Mouse (Mus musculus) hindbrain, postnatal 0 days (tissue): ENCODE results near the gene Ripor1. TPM values are rescaled to one million over a fixed set of nuclear protein-coding genes. Genes with fewer than 3 reads are reported as not detected.
"Not testable (repeated sequence)": the region's sequence is repeated elsewhere in the genome, so short reads cannot be mapped to it uniquely, and the experiment has no call there.

Experiments
- ATAC-seq: fragments of 200-750 bp; cut with Nextera tagmentation; 2 replicates; pipeline ENCODE4 v1.8.0; 2017; ENCODE audit warnings: mild to moderate bottlenecking, moderate TSS enrichment, moderate library complexity
- DNase-seq: peaks from one replicate; pipeline ENCODE4 v3.0.0-alpha.2; 2015; ENCODE audit warnings: low spot score
- H3K27ac ChIP-seq: fragments of 300-500 bp; sonication (generic); 2 replicates; pipeline ENCODE4 v1.5.1; 2014; ENCODE audit warnings: mild to moderate bottlenecking
- H3K27me3 ChIP-seq: fragments of 300-500 bp; sonication (generic); 2 replicates; pipeline ENCODE4 v1.6.1; 2014; ENCODE audit warnings: low read length, mixed read lengths; ENCODE audit not compliant: insufficient read depth
- H3K36me3 ChIP-seq: fragments of 300-500 bp; sonication (generic); 2 replicates; pipeline ENCODE4 v1.6.1; 2014; ENCODE audit warnings: low read length, mixed read lengths; ENCODE audit not compliant: insufficient read depth
- H3K4me1 ChIP-seq: fragments of 300-500 bp; sonication (generic); 2 replicates; pipeline ENCODE4 v1.6.1; 2014; ENCODE audit warnings: antibody characterized with exemption, low read length, mixed read lengths; ENCODE audit not compliant: insufficient read depth
- H3K4me2 ChIP-seq: fragments of 300-500 bp; sonication (generic); 2 replicates; pipeline ENCODE4 v1.6.1; 2014; ENCODE audit warnings: low read depth, mild to moderate bottlenecking, low read length, moderate library complexity, mixed read lengths
- H3K4me3 ChIP-seq: fragments of 300-500 bp; sonication (generic); 2 replicates; pipeline ENCODE4 v1.5.1; 2014; ENCODE audit warnings: low read length
- H3K9ac ChIP-seq: fragments of 300-500 bp; sonication (generic); replicated peaks from 2 replicates; pipeline ENCODE4 v1.6.1; 2014; ENCODE audit warnings: mild to moderate bottlenecking, low read length, moderate library complexity, mixed read lengths
- H3K9me3 ChIP-seq: fragments of 300-500 bp; sonication (generic); 2 replicates; pipeline ENCODE4 v1.6.1; 2016; ENCODE audit warnings: low read length, mixed read lengths
- CTCF ChIP-seq: IDR thresholded peaks from 2 replicates; pipeline ENCODE4 v1.5.1; 2016; ENCODE audit warnings: antibody characterized with exemption, control low read depth, low read depth
- WGBS: fragments of 180-500 bp; shearing (Covaris S2); extraction: QIAGEN DNeasy Blood & Tissue Kit; methylation state at CpG from one replicate; pipeline ENCODE4 v1.1.7; 2014; 5-methylcytosine and 5-hydroxymethylcytosine counted together
- polyA plus RNA-seq: library from polyadenylated mRNA; unstranded; fragments of >200 nt; fragmentation: Nextera tagmentation; extraction: Ambion mirVana; gene quantifications from 2 replicates; pipeline ENCODE4 v1.2.1, GENCODE M21; 2015
- total RNA-seq: library from RNA; depleted of rRNA; stranded (reverse); fragments of >200 nt; gene quantifications from 2 replicates; pipeline ENCODE4 v1.2.3, GENCODE M21; 2014

Ripor1 gene
- total and polyA plus RNA-seq, 2 experiments from 2014 or later: 14.4 to 28.7 TPM

DNA sequence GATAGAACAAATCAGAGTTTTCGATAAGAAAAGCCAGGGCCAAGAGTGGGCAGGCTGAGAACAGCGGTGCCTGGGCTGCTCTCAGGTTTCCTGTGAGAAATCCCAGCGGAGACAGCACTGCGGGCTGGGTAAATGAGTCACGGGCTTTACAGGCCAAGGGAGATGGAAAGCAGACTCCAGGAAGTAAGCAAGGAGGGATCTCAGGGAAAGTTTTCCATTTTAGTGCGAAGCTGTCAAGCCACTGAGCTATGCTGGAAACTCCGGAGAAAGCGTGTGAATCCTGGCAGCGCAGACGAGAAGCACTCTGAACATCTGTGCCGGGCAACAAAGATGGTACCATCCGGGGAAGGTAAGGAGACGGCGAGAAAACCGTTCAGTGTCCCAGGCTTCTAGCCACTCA, 11.2 kb upstream of the Ripor1 start:
- Histone ChIP-seq H3K36me3 (no peaks in the 10 kb centered on the region), H3K4me1 (no peaks in the 10 kb centered on the region), H3K9me3 (no peaks in the 10 kb centered on the region), H3K27me3 (no peaks in the 10 kb centered on the region), H3K9ac (no peak overlapping the region), H3K4me2 (0 out of 2 replicates have a peak overlapping the region, but pooled peaks have one; percentile 8), H3K27ac (no peak overlapping the region), H3K4me3 (no peak overlapping the region)
- ATAC-seq (no peak), DNase-seq (no peak)
- TF ChIP-seq CTCF: no peak
- WGBS: 17% methylated on average over 15 of the region's 15 CpGs

DNA sequence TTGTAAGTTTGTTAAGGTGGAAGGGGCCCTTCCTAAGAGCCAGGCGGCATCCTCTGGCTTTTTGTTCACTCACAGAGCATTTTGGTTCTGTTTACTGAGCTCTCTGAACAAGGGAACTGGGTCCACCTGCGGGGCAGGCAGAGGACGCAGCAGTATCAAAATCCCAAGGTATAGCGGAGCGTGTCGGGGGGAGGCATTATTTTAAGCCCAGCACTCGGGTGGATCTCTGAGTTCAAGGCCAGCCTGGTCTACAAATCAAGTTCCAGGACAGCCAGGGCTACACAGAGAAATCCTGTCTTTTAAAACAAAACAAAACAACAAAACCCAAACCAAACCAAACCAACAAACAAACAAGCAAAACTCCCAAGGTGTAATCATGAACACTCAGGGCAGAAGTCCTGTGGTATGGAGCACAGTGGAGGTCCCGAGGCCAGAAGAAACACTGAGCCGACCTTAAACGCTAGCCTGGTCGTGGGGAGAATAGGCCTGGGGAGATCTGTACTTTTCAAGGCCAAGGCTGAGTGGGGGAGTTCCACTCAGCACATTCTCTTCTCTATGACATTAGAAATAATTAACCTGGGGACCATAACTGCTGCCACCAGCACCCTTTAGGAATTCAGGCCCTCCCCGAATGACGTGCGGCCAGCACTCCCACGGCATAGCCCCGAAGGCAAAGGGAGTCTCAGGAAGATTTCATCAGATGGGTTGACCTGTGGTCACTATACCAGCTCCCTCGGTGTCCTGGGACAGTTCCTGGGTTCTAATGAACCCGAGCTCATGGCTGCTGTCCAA, 10.4 kb upstream of the Ripor1 start:
- ATAC-seq (no peak), DNase-seq (no peak)
- 84% methylated on average over 18 of the region's 18 CpGs for WGBS
- no peaks in the 10 kb centered on the region for H3K27me3 ChIP-seq
- H3K9me3 ChIP-seq: no peaks in the 10 kb centered on the region
- H3K4me3 ChIP-seq: no peak overlapping the region
- no peak for TF ChIP-seq CTCF
- no peaks in the 10 kb centered on the region for H3K36me3 ChIP-seq
- H3K4me2 ChIP-seq: 0 out of 2 replicates have a peak overlapping the region, but pooled peaks have one; percentile 8
- no peak overlapping the region for H3K9ac ChIP-seq
- no peak overlapping the region for H3K27ac ChIP-seq
- H3K4me1 ChIP-seq: no peaks in the 10 kb centered on the region

DNA sequence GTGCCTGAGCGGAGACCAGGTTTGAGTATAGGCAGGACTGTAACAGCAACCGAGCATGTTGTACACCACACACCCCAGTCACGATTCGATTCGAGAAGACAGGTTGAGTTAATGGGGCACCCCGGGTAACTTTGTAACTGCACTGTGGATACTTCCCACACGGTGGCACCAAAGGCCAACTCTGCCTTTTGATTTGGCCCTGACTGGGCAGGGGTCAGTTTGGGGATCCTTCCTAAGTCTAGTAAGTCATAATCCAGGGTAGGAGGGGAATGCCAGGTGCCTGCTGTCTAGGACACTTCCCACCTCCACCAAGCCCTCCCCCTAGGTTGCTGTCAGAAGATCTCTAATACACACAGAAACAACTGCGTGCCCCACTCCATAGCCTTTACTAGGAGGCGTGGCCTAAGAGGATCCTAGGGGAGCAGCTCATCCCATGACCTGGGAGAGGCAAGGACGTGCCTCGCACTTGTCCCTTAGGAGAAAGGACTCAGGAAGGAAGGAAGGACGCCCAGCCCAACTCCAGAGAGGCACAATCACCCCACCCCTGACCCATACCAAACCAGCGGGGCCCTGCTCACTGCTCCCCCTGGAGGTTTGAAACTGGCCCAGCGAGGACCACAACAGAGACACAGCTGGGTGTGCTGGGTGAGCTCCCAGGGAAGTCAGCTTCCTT, 8.6 kb upstream of the Ripor1 start:
- no peaks in the 10 kb centered on the region for H3K36me3 ChIP-seq
- DNase-seq: peak; percentile 45
- H3K9me3 ChIP-seq: no peaks in the 10 kb centered on the region
- 5% methylated on average over 14 of the region's 14 CpGs for WGBS
- H3K4me3 ChIP-seq: no peak overlapping the region
- H3K27me3 ChIP-seq: no peaks in the 10 kb centered on the region
- TF ChIP-seq CTCF: peak; percentile 77
- no peak overlapping the region for H3K27ac ChIP-seq
- H3K4me1 ChIP-seq: no peaks in the 10 kb centered on the region
- H3K9ac ChIP-seq: no peak overlapping the region
- peak; percentile 71; the same call in 1 of the 2 replicates for ATAC-seq
- peak overlapping the region; percentile 38 for H3K4me2 ChIP-seq

DNA sequence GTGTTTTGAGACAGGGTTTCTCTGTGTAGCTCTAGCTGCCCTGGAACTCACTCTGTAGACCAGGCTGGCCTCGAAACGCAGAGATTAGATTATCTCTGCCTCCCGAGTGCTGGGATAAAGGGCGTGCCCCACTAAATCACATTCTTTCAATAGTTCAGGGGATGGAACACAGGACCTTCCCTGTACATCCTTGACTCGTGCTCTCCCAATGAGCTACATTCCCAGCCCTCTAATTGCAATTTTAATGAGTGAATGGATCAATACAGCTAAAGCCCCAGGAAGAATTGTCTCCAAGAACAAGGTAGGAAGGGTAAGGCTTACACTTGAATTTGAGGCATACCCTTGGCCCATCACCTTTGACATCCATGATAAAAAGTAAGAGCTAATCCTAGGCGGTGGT, 6.3 kb upstream of the Ripor1 start:
- H3K4me2 ChIP-seq: no peak overlapping the region
- TF ChIP-seq CTCF: no peak
- no peaks in the 10 kb centered on the region for H3K9me3 ChIP-seq
- WGBS: 83% methylated on average over 6 of the region's 6 CpGs
- H3K27me3 ChIP-seq: no peaks in the 10 kb centered on the region
- no peaks in the 10 kb centered on the region for H3K36me3 ChIP-seq
- DNase-seq (no peak), ATAC-seq (no peak)
- H3K4me3 ChIP-seq: no peak overlapping the region
- no peak overlapping the region for H3K27ac ChIP-seq
- H3K4me1 ChIP-seq: no peaks in the 10 kb centered on the region
- H3K9ac ChIP-seq: no peak overlapping the region

DNA sequence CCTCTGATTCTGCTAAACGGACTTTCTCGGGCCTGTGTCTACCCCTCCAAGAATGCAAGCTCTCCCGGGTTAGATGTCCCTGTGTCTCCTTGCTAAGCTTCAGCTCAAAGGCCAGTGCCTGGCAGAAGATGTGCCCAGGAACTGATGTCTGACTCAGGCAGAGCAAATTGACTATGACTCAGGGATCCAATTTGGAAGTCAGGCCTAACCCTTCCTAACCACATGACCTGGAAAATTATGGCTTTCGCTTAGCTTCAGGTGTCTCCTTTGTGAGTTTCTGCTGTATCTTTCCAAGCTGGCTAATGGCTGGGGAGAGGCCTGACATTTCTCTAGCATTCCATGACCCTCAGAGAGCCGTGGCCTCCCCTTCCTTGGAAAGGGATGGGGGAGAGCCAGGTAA, 3.8 kb upstream of the Ripor1 start:
- no peak overlapping the region for H3K4me2 ChIP-seq
- H3K4me1 ChIP-seq: no peaks in the 10 kb centered on the region
- H3K27me3 ChIP-seq: no peaks in the 10 kb centered on the region
- no peaks in the 10 kb centered on the region for H3K36me3 ChIP-seq
- H3K9me3 ChIP-seq: no peaks in the 10 kb centered on the region
- TF ChIP-seq CTCF: no peak
- ATAC-seq: no peak
- no peak overlapping the region for H3K9ac ChIP-seq
- no peak for DNase-seq
- no peak overlapping the region for H3K27ac ChIP-seq
- 81% methylated on average over 5 of the region's 5 CpGs for WGBS
- H3K4me3 ChIP-seq: no peak overlapping the region

DNA sequence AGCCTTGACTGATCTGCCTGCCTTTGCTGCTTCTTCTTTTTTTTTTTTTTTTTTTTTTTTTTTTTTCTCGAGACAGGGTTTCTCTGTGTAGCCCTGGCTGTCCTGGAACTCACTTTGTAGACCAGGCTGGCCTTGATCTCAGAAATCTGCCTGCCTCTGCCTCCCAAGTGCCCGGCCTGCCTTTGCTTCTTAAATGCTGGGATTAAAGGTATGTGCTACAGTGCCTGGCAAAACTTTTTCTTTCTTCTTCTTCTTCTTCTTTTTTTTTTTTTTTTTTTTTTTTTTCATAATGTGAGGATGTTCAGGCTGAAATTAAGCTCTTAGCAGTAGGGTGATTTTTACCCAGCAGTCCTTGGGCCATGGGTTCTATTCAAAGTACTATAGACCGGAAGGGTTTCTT, 2.5 kb upstream of the Ripor1 start:
- not testable (repeated sequence) for H3K4me1 ChIP-seq, H3K4me3 ChIP-seq, H3K4me2 ChIP-seq, DNase-seq, H3K27me3 ChIP-seq, H3K36me3 ChIP-seq, H3K9ac ChIP-seq, H3K9me3 ChIP-seq, ATAC-seq, H3K27ac ChIP-seq
- WGBS: 97% methylated on average over 2 of the region's 3 CpGs
